Mouse (Mus musculus): ENCODE data around the gene Hoxd12. TPM values are rescaled to one million over a fixed set of nuclear protein-coding genes. Genes with fewer than 3 reads are reported as not detected.

Gene Hoxd12
- polyA plus RNA-seq, 1 experiment from 2014 or later: not detected

- Histone ChIP-seq H3K4me3 (replicated peaks) (no peak overlapping the region), H3K27me3 (peaks cover 97% of the 10 kb centered on the region), H3K27ac (replicated peaks) (no peak overlapping the region), H3K9ac (no peak overlapping the region), H3K9me3 (replicated peaks) (no peaks in the 10 kb centered on the region), H3K36me3 (no peaks in the 10 kb centered on the region), H3K4me1 (peaks cover 24% of the 10 kb centered on the region), H3K4me2 (replicated peaks) (no peak overlapping the region)
- WGBS: 7% methylated on average over 23 of the region's 23 CpGs
- ATAC-seq (ENCODE audit: insufficient number of reproducible peaks, low FRiP score, low TSS enrichment, low read depth): no peak
Measured at GRCm38 (mm10) chr2:74699664-74700545, 25.1 kb downstream of the Hoxd12 start.

- Histone ChIP-seq H3K36me3 (no peaks in the 10 kb centered on the region), H3K4me2 (replicated peaks) (no peak overlapping the region), H3K27ac (replicated peaks) (no peak overlapping the region), H3K4me1 (peaks cover 32% of the 10 kb centered on the region), H3K4me3 (replicated peaks) (no peak overlapping the region), H3K27me3 (peaks cover 97% of the 10 kb centered on the region), H3K9ac (no peak overlapping the region), H3K9me3 (replicated peaks) (no peaks in the 10 kb centered on the region)
- 9% methylated on average over 22 of the region's 22 CpGs for WGBS
- ATAC-seq (ENCODE audit: insufficient number of reproducible peaks, low FRiP score, low TSS enrichment, low read depth): no peak
Measured at GRCm38 (mm10) chr2:74700546-74701112, 25.8 kb downstream of the Hoxd12 start.

GRCm38 (mm10) chr2:74701949-74702819, 27.4 kb downstream of the Hoxd12 start:
- H3K4me3 ChIP-seq (replicated peaks): no peak overlapping the region
- 12% methylated on average over 17 of the region's 17 CpGs for WGBS
- H3K36me3 ChIP-seq: no peaks in the 10 kb centered on the region
- no peak overlapping the region for H3K4me2 ChIP-seq (replicated peaks)
- H3K9me3 ChIP-seq (replicated peaks): no peaks in the 10 kb centered on the region
- no peak for ATAC-seq (ENCODE audit: insufficient number of reproducible peaks, low FRiP score, low TSS enrichment, low read depth)
- peaks cover 95% of the 10 kb centered on the region for H3K27me3 ChIP-seq
- H3K4me1 ChIP-seq: peaks cover 33% of the 10 kb centered on the region
- H3K27ac ChIP-seq (replicated peaks): no peak overlapping the region
- no peak overlapping the region for H3K9ac ChIP-seq

- H3K27me3 ChIP-seq: peaks cover 95% of the 10 kb centered on the region
- 24% methylated on average over 6 of the region's 6 CpGs for WGBS
- peaks cover 29% of the 10 kb centered on the region for H3K4me1 ChIP-seq
- no peak overlapping the region for H3K4me3 ChIP-seq (replicated peaks)
- no peak overlapping the region for H3K4me2 ChIP-seq (replicated peaks)
- no peaks in the 10 kb centered on the region for H3K9me3 ChIP-seq (replicated peaks)
- ATAC-seq (ENCODE audit: insufficient number of reproducible peaks, low FRiP score, low TSS enrichment, low read depth): no peak
- H3K9ac ChIP-seq: no peak overlapping the region
- no peak overlapping the region for H3K27ac ChIP-seq (replicated peaks)
- no peaks in the 10 kb centered on the region for H3K36me3 ChIP-seq
Measured at GRCm38 (mm10) chr2:74702820-74703219, 28.0 kb downstream of the Hoxd12 start.

- no peak overlapping the region for H3K27ac ChIP-seq (replicated peaks)
- no peak overlapping the region for H3K4me2 ChIP-seq (replicated peaks)
- 15% methylated on average over 10 of the region's 10 CpGs for WGBS
- H3K27me3 ChIP-seq: peaks cover 94% of the 10 kb centered on the region
- H3K4me1 ChIP-seq: peaks cover 24% of the 10 kb centered on the region
- H3K4me3 ChIP-seq (replicated peaks): no peak overlapping the region
- H3K9me3 ChIP-seq (replicated peaks): no peaks in the 10 kb centered on the region
- H3K36me3 ChIP-seq: no peaks in the 10 kb centered on the region
- no peak for ATAC-seq (ENCODE audit: insufficient number of reproducible peaks, low FRiP score, low TSS enrichment, low read depth)
- no peak overlapping the region for H3K9ac ChIP-seq
Measured at GRCm38 (mm10) chr2:74703317-74703716, 28.5 kb downstream of the Hoxd12 start.

GRCm38 (mm10) chr2:74703720-74704392, 29.0 kb downstream of the Hoxd12 start:
- H3K4me1 ChIP-seq: peaks cover 19% of the 10 kb centered on the region
- peak overlapping the region; percentile 84; the same call in 1 of the 2 replicates for H3K4me2 ChIP-seq (replicated peaks)
- no peaks in the 10 kb centered on the region for H3K9me3 ChIP-seq (replicated peaks)
- no peak overlapping the region for H3K9ac ChIP-seq
- H3K27ac ChIP-seq (replicated peaks): no peak overlapping the region
- ATAC-seq (ENCODE audit: insufficient number of reproducible peaks, low FRiP score, low TSS enrichment, low read depth): no peak
- H3K4me3 ChIP-seq (replicated peaks): peak overlapping the region; percentile 50; the same call in 1 of the 2 replicates
- H3K27me3 ChIP-seq: peaks cover 94% of the 10 kb centered on the region
- 4% methylated on average over 26 of the region's 26 CpGs for WGBS
- no peaks in the 10 kb centered on the region for H3K36me3 ChIP-seq

- no peaks in the 10 kb centered on the region for H3K9me3 ChIP-seq (replicated peaks)
- under 1% methylated on average over 52 of the region's 52 CpGs for WGBS
Measured at GRCm38 (mm10) chr2:74704393-74704998, 29.7 kb downstream of the Hoxd12 start, which contains the start of gene Hoxd8. TSS of gene Hoxd8 (plus strand) at chr2:74704615.

GRCm38 (mm10) chr2:74704999-74705466, 30.2 kb downstream of the Hoxd12 start:
- WGBS: under 1% methylated on average over 58 of the region's 66 CpGs
- ATAC-seq (ENCODE audit: insufficient number of reproducible peaks, low FRiP score, low TSS enrichment, low read depth): no peak
- H3K9ac ChIP-seq: peak overlapping the region; percentile 28; the same call in 1 of the 2 replicates
- H3K4me2 ChIP-seq (replicated peaks): peak overlapping the region; percentile 84
- H3K36me3 ChIP-seq: no peaks in the 10 kb centered on the region
- no peaks in the 10 kb centered on the region for H3K9me3 ChIP-seq (replicated peaks)
- H3K27me3 ChIP-seq: peaks cover 94% of the 10 kb centered on the region
- peaks cover 18% of the 10 kb centered on the region for H3K4me1 ChIP-seq
- peak overlapping the region; percentile 55 for H3K27ac ChIP-seq (replicated peaks)
- H3K4me3 ChIP-seq (replicated peaks): peak overlapping the region; percentile 50

More at GRCm38 (mm10) chr2:74704393-74704998, 29.7 kb downstream of the Hoxd12 start, which contains the start of gene Hoxd8:
- Histone ChIP-seq H3K4me3 (replicated peaks) (peak within 1 kb of the TSS; percentile 50), H3K36me3 (no peaks in the 10 kb centered on the region), H3K9ac (peak within 1 kb of the TSS; percentile 28; the same call in 1 of the 2 replicates), H3K4me1 (peaks cover 18% of the 10 kb centered on the region), H3K27me3 (peaks cover 94% of the 10 kb centered on the region), H3K27ac (replicated peaks) (peak within 1 kb of the TSS; percentile 55), H3K4me2 (replicated peaks) (peak within 1 kb of the TSS; percentile 84)
- ATAC-seq (ENCODE audit: insufficient number of reproducible peaks, low FRiP score, low TSS enrichment, low read depth): no peak; the same call in 1 of the 2 replicates

- peak overlapping the region; percentile 84 for H3K4me2 ChIP-seq (replicated peaks)
- H3K36me3 ChIP-seq: no peaks in the 10 kb centered on the region
- peaks cover 18% of the 10 kb centered on the region for H3K4me1 ChIP-seq
- peak overlapping the region; percentile 55 for H3K27ac ChIP-seq (replicated peaks)
- ATAC-seq (ENCODE audit: insufficient number of reproducible peaks, low FRiP score, low TSS enrichment, low read depth): no peak
- H3K4me3 ChIP-seq (replicated peaks): peak overlapping the region; percentile 50
- no peaks in the 10 kb centered on the region for H3K9me3 ChIP-seq (replicated peaks)
- H3K27me3 ChIP-seq: peaks cover 94% of the 10 kb centered on the region
- under 1% methylated on average over 75 of the region's 85 CpGs for WGBS
- H3K9ac ChIP-seq: peak overlapping the region; percentile 28; the same call in 1 of the 2 replicates
Measured at GRCm38 (mm10) chr2:74705467-74706089, 30.8 kb downstream of the Hoxd12 start.

Measured in embryonic facial prominence, embryonic 15.5 days (tissue).